Mouse (Mus musculus) stomach, embryonic 16.5 days (tissue): ENCODE measurements around the gene Txndc15. TPM values are rescaled to one million over a fixed set of nuclear protein-coding genes. Genes with fewer than 3 reads are reported as not detected.
A peak's percentile ranks its signal among the peaks of the same experiment; 100 is the strongest.

Experiments used
- ATAC-seq: fragments of 200-750 bp; cut with Nextera tagmentation; 2 replicates; pipeline ENCODE4 v1.8.0; 2017; ENCODE audit warnings: moderate number of reproducible peaks, moderate TSS enrichment; ENCODE audit not compliant: insufficient read depth, low FRiP score
- H3K27ac ChIP-seq: fragments of 300-500 bp; sonication (generic); 2 replicates; pipeline ENCODE4 v1.5.1; 2014; ENCODE audit warnings: low read length
- H3K27me3 ChIP-seq: fragments of 300-500 bp; sonication (generic); 2 replicates; pipeline ENCODE4 v1.6.1; 2014; ENCODE audit warnings: low read length, control low read depth, mixed read lengths; ENCODE audit not compliant: control insufficient read depth, insufficient read depth
- H3K36me3 ChIP-seq: fragments of 300-500 bp; sonication (generic); 2 replicates; pipeline ENCODE4 v1.6.1; 2014; ENCODE audit warnings: low read length; ENCODE audit not compliant: control insufficient read depth, insufficient read depth
- H3K4me1 ChIP-seq: fragments of 300-500 bp; sonication (generic); 2 replicates; pipeline ENCODE4 v1.6.1; 2014; ENCODE audit warnings: low read length, control low read depth, mixed read lengths; ENCODE audit not compliant: control insufficient read depth, insufficient read depth
- H3K4me2 ChIP-seq: fragments of 300-500 bp; sonication (generic); 2 replicates; pipeline ENCODE4 v1.6.1; 2014; ENCODE audit warnings: low read depth, low read length, mixed read lengths
- H3K4me3 ChIP-seq: fragments of 300-500 bp; sonication (generic); replicated peaks from 2 replicates; pipeline ENCODE4 v1.5.1; 2014; ENCODE audit warnings: mild to moderate bottlenecking, low read length
- H3K9ac ChIP-seq: fragments of 300-500 bp; sonication (generic); 2 replicates; pipeline ENCODE4 v1.6.1; 2014; ENCODE audit warnings: low read length
- H3K9me3 ChIP-seq: fragments of 300-500 bp; sonication (generic); replicated peaks from 2 replicates; pipeline ENCODE4 v1.6.1; 2016; ENCODE audit warnings: low read length, control low read depth; ENCODE audit not compliant: control insufficient read depth
- WGBS: fragments of 180-500 bp; shearing (Covaris S2); extraction: QIAGEN DNeasy Blood & Tissue Kit; methylation state at CpG from one replicate; pipeline ENCODE4 v1.1.7; 2014; 5-methylcytosine and 5-hydroxymethylcytosine counted together
- polyA plus RNA-seq: library from polyadenylated mRNA; unstranded; fragments of >200 nt; fragmentation: Nextera tagmentation; extraction: Ambion mirVana; gene quantifications from 2 replicates; pipeline ENCODE4 v1.2.1, GENCODE M21; 2015

The Txndc15 gene
- polyA plus RNA-seq, 1 experiment from 2014 or later: 80.1 TPM

- Histone ChIP-seq H3K9me3 (no peaks in the 10 kb centered on the region), H3K4me1 (no peaks in the 10 kb centered on the region), H3K9ac (peak overlapping the region; percentile 88), H3K27me3 (no peaks in the 10 kb centered on the region), H3K36me3 (no peaks in the 10 kb centered on the region), H3K27ac (peak overlapping the region; percentile 99), H3K4me3 (peak overlapping the region; percentile 68), H3K4me2 (peak overlapping the region; percentile 71)
- 3% methylated on average over 4 of the region's 4 CpGs for WGBS
- no peak for ATAC-seq
Measured at GRCm38 (mm10) chr13:55726598-55727119, 12.2 kb downstream of the Txndc15 start.

DNA sequence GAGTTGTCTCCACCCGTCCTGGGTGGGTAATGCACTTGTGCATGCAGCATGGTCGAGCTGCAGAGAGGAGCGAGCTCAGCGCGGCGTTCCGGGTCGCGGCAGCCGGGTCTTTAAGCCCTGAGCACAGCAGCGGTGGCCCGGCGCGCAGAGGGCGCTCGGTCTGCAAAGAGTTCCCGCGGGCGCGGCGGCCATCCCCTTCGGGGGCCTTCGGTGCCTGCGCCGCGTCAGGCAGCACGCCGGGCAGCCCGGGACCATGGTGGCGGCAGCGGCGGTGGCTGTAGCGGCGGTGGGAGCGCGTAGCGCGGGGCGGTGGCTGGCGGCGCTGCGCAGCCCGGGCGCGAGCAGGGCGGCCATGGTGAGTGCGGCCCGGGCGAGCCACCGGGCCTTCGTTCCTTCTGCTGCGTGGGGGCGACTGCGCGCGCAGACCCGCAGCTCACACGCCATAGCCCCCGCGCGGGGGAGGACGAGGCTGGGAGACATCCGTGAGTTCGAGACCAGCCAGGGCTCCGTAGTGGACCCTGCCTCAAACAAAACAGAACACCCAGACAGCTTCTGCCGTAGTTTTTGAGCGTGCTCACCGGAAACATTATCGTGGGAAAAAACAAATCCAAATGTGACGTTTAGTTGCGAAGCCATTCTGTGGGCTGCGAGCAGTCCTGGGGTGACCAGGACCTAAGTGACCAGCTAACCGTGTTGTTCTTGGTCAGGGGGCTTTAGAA is 12.8 kb downstream of the Txndc15 start, which contains the start of gene Pcbd2:
Gene Pcbd2, plus strand, starts transcription at position 249 of the 719 bp plus-strand sequence.
- H3K4me3 ChIP-seq: peak within 1 kb of the TSS; percentile 68
- H3K36me3 ChIP-seq: no peaks in the 10 kb centered on the region
- H3K27ac ChIP-seq: peak within 1 kb of the TSS; percentile 99
- peak within 1 kb of the TSS; percentile 88 for H3K9ac ChIP-seq
- H3K4me2 ChIP-seq: peak within 1 kb of the TSS; percentile 71
- no peaks in the 10 kb centered on the region for H3K9me3 ChIP-seq
- H3K4me1 ChIP-seq: no peaks in the 10 kb centered on the region
- ATAC-seq: peak; percentile 92
- WGBS: under 1% methylated on average over 72 of the region's 73 CpGs
- no peaks in the 10 kb centered on the region for H3K27me3 ChIP-seq

DNA sequence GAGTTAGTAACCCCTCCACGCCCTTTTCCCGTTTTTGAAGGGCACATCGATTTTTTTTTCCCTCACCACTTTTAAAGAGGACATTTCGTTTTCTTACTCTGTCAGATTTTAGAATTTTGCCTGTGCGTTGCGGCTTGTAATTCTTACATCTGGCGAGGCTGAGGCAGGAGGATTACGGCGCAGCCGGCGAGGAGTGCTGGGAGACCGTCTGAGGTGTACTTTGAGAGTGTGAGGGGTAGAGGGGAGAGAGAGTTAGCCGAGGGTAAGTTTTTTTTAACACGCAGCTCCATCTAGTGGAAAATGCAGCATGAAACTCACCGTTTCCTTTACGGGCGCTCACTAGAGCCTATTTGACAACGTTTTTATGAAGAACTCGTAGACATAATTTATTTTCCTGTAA is 13.4 kb downstream of the Txndc15 start:
- Histone ChIP-seq H3K9ac (peak overlapping the region; percentile 88), H3K4me3 (peak overlapping the region; percentile 68), H3K27ac (peak overlapping the region; percentile 99), H3K4me2 (peak overlapping the region; percentile 71), H3K9me3 (no peaks in the 10 kb centered on the region), H3K4me1 (no peaks in the 10 kb centered on the region), H3K27me3 (no peaks in the 10 kb centered on the region), H3K36me3 (no peaks in the 10 kb centered on the region)
- ATAC-seq: peak; percentile 76
- WGBS: 1% methylated on average over 19 of the region's 19 CpGs

GRCm38 (mm10) chr13:55730716-55731115 is 16.3 kb downstream of the Txndc15 start:
- ATAC-seq: no peak
- Histone ChIP-seq H3K9ac (no peak overlapping the region), H3K36me3 (no peaks in the 10 kb centered on the region), H3K4me1 (no peaks in the 10 kb centered on the region; the same call in 1 of the 2 replicates), H3K4me2 (no peak overlapping the region), H3K27me3 (no peaks in the 10 kb centered on the region), H3K4me3 (no peak overlapping the region), H3K27ac (no peak overlapping the region), H3K9me3 (no peaks in the 10 kb centered on the region)
- 86% methylated on average over 7 of the region's 7 CpGs for WGBS

DNA sequence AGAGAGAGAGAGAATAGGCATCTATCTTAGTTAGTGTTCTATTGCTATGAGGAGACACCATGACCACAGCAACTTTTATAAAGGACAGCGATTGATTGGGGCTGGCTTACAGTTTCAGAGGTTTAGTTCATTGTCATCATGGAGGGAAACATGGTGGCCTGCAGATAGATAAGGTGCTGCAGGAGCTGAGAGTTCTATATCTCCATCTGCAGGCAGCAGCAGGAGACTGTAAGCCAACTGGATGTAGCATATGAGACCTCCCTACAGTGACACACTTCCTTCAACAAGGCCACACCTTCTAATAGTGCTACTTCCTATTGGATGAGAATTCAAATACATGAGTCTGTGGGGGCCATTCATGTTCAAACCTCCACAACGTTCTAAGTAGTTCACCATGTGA is 17.7 kb downstream of the Txndc15 start:
- no peaks in the 10 kb centered on the region for H3K9me3 ChIP-seq
- ATAC-seq: no peak
- H3K4me3 ChIP-seq: no peak overlapping the region
- H3K4me1 ChIP-seq: no peaks in the 10 kb centered on the region; the same call in 1 of the 2 replicates
- no peak overlapping the region for H3K27ac ChIP-seq
- no peak overlapping the region for H3K4me2 ChIP-seq
- H3K27me3 ChIP-seq: no peaks in the 10 kb centered on the region
- 84% methylated on average over 2 of the region's 2 CpGs for WGBS
- H3K36me3 ChIP-seq: no peaks in the 10 kb centered on the region
- no peak overlapping the region for H3K9ac ChIP-seq

GRCm38 (mm10) chr13:55733628-55734502 is 19.4 kb downstream of the Txndc15 start:
- H3K9ac ChIP-seq: peak overlapping the region; percentile 20
- H3K4me2 ChIP-seq: peak overlapping the region; percentile 43
- ATAC-seq: peak; percentile 87; the same call in 1 of the 2 replicates

DNA sequence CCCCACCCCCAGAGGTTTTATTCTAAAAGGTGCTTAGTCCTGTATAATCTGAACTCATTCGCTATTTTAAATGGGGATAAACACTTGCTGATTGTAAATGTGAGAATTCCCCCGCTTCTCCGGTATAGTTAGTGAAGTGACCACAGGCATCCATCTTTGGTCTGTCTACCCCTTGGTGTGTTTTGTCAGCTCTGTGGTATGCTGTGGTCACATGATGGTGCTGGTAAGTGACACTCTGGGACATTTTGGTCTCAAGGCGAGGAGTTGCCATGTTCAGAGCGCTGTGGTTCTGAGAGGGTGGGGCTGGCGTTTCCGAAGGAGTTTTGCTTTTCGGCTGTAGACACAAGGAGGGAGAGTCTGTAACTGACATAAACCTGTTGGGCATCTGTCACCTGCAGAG is 23.4 kb downstream of the Txndc15 start:
- Histone ChIP-seq H3K4me3 (no peak overlapping the region), H3K4me1 (no peaks in the 10 kb centered on the region; the same call in 1 of the 2 replicates), H3K27me3 (no peaks in the 10 kb centered on the region), H3K36me3 (no peaks in the 10 kb centered on the region), H3K9me3 (no peaks in the 10 kb centered on the region), H3K4me2 (no peak overlapping the region), H3K9ac (no peak overlapping the region), H3K27ac (no peak overlapping the region)
- 86% methylated on average over 8 of the region's 8 CpGs for WGBS
- ATAC-seq: no peak

More at GRCm38 (mm10) chr13:55733628-55734502, 19.4 kb downstream of the Txndc15 start:
- Histone ChIP-seq H3K27ac (peak overlapping the region; percentile 55), H3K4me1 (no peaks in the 10 kb centered on the region; the same call in 1 of the 2 replicates), H3K27me3 (no peaks in the 10 kb centered on the region), H3K9me3 (no peaks in the 10 kb centered on the region), H3K4me3 (no peak overlapping the region), H3K36me3 (no peaks in the 10 kb centered on the region)
- WGBS: 66% methylated on average over 22 of the region's 22 CpGs

GRCm38 (mm10) chr13:55742306-55742705 is 27.9 kb downstream of the Txndc15 start:
- no peak for ATAC-seq
- Histone ChIP-seq H3K27ac (no peak overlapping the region), H3K4me2 (no peak overlapping the region), H3K4me3 (no peak overlapping the region), H3K9me3 (no peaks in the 10 kb centered on the region), H3K9ac (no peak overlapping the region), H3K27me3 (no peaks in the 10 kb centered on the region), H3K36me3 (no peaks in the 10 kb centered on the region), H3K4me1 (no peaks in the 10 kb centered on the region)
- 61% methylated on average over 8 of the region's 8 CpGs for WGBS
